Mouse (Mus musculus): ENCODE data around the gene Mical2.
A peak's percentile ranks its signal among the peaks of the same experiment; 100 is the strongest.

Gene Mical2

DNA sequence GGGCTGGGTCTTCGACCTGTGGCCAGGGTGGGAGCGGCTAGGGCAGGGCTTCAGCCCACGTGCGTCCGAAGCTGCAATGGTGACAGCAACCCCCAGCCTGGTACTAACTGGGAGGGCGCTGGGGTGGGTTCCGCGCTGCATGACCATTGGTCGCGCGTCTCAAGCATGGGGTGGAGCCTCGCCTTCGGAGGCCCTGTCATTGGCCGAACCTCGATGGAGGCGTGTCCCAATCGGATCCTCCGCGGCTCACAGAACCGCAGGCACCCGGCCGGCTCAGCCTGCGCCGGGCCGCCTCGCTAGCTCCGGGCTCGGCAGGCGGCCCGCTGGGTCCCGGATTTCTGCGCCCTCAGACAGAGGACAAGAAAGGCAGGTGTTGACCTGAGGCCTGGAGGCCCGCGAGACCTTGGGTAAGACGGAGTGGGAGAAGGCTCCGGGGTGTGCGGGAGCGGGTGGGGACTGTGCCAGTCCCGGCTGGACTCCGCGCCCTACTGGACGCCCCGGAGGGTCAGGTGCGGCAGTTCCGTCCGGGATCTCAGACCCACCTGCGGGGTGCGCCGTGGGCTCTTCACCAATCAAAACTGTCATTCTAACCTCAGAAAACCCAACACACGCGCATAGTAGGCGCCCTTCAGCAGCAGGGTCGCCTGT is at the start of gene Mical2:
Mical2 (plus strand) TSS at position 242 of the 648 bp plus-strand sequence.
- peak; percentile 90 for DNase-seq (ENCODE audit: low spot score)

DNA sequence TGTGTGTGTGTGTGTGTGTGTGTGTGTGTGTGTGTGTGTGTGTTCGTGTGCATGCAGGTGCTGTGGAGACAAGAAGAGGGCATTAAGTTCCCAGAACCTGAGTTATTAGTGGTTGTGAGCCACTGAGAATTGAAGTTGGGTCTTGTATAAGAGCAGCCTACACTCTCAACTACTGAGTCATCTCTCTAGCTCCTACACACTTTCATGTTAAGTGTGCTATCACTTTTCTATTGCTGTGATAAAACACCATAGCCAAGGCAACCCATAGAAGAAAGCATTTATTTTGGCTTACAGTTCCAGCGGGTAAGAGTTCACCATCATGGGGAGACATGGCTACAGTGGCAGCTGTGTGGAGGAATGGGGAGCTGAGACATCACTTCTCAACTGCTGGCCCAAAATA is 49.0 kb upstream of the Mical2 start:
- no peak for DNase-seq (ENCODE audit: low spot score)

DNA sequence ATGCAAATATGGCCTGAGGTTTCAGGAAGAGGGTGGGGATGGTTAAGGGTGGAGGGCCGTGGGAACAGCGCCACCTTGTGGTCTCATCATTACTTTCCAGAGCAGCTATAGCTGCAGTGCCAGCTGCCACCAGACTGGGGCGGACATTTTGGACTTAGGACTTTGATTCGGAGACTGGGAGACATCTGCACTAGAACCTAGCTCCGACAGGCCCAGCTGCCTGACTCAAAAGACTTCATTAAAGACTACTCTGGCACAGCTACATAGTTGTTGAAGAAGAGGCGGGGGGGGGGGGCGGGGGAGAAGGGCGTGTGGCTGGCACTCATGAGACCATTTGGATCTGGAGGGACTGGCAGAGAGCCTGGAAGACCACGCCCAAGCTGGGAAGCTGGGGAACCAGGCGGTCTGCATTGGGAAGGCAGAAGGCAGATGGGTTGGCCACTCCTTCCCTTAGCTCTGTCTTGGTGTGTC is 45.4 kb upstream of the Mical2 start:
- DNase-seq (ENCODE audit: low spot score), result peak; percentile 98

DNA sequence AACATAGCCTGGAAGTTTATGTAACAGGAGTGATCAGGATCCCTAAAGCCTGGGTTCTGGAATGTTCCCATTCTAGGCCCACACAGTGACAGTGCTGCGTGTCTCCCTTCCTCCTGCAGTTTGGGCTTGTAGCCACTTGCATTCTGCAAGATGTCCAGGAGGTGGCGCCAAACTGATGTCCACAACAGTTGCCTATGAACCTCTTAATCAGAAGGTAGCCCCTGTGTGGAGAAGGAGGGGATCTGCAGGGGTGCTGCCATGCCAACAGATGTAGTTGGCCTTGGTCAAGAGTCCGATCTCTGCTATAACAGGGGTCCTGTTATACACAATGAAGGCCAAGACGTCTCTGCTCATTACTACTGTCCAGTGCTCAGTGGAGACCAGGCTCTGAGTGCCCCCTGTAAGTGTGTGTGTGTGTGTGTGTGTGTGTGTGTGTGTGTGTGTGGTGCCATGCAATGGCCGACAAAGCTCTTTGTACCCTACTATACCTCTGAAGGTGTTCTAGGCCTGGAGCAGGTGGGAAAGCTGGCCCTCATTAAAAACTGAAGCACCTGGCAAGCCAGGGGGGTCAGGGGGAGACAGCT is 42.3 kb upstream of the Mical2 start:
- peak; percentile 96 for DNase-seq (ENCODE audit: low spot score)

DNA sequence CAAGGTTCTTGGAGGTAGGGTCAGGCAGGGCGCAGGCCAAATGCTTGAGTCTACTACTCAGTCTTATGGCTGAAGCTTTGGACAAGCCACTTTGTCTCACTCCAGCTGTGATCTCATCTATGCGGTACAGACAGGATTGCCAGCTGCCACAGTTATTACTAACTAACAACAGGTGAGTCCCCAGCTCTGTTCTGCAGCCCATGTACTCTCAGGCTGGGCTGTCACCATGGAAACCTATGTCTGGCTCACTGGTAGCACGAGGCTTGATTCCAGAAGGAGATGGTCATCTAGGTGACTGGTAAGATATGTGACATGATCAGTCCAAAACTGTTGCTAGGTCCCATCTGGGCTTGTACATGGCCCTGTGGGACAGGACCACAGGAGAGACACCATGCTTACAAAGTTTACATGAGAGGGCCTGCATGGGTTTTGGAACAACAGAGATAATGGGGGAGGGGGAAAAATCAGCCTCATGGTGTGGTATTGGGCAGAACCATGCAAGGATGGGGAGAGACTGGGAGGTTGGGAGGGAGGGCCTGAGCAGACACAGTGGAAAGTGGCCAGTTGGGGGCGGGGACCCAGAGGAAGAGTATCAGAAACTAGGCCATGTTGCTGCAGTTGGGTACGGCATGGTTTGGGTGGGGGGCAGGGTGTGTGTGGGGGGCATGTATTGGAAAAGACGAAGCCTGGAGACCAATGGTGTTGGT is 41.0 kb upstream of the Mical2 start:
- DNase-seq (ENCODE audit: low spot score), result no peak

DNA sequence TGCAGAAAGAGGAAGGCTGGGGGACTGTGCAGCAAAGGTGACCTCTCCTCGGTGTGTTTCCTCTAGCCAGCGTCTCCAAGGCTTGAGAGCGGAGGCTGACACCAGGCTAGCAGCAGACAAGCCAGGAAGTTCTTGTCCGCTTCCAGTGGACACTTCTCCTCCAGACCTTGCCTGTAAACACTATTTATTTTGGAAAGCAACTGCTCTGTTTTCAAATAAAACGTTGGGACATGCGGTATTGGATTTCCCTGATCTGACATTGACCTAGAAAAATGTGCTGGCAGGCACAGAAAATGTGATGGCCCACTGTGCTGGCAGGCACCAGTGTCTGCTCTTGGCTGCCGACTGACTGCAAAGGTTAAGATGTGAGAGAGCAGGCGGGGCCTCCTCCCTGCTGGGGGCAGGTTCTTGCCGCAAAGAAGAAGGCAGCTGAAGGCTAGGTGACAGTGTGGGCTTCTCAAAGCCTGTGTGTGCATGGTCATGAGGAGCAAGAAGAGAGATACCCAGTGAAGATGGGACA is 40.4 kb upstream of the Mical2 start:
- no peak for DNase-seq (ENCODE audit: low spot score)

DNA sequence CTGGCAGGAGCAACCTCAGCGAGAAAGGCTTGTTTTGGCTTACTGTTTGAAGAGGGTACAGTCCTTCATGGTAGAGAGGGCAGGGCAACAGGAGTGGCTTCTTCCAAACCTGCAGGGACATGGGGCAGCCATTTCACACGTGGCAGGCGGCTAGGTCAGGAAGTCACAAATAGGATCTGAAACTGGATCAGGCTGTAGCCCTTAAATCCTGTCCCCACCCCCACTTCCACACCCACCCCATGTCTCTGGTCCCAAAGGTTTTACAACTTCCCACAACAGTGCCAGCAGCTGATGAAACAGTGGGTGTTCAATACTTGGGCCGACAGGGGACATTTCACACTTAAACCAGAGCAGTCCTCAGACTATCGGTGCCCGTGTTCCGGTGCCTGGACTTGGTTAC is 38.8 kb upstream of the Mical2 start:
- DNase-seq (ENCODE audit: low spot score), result no peak

DNA sequence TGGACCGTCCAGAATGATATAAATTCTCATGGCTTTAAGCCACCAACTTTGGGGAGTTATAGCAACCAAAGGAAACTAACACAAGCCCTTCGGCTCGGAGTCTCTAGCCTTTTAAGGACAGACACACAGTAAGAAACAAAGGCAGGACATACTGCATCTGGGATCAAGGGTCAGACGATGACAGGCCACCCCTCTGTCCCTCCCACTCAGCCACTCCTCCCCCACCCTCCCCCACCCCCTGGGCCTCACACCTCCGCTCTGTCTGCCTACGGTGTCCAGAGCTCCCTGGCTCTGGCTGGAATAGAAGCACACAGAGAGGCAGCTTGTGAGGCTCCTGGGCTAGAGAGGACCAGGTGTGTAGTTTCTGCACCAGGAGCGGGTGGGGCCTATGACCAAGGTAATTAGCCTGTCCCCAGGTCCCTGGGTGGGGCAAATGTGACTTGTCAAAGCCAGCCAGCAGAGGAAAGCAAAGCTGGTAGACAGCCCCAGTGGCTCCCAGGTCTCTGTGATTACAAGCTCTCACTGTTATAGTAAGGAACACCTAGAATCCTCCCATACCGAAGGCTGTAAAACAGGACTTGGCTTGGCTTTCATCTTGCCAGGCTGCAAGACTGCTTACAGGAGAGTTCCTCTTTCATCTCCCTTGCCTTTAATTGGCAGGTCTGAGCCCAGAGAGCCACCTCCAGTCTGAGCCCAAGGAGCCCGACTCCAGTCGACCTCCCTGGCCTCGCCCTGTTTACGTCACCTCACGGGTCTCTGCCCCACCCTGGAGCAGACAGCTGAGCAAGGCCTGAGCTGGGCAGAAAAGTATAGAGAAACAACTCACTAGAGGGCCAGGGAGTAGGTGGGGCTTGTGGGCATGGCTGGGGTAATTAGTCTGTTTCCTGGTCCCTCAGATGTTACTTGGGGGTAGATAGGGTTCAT is 37.9 kb upstream of the Mical2 start:
- DNase-seq (ENCODE audit: low spot score), result no peak

DNA sequence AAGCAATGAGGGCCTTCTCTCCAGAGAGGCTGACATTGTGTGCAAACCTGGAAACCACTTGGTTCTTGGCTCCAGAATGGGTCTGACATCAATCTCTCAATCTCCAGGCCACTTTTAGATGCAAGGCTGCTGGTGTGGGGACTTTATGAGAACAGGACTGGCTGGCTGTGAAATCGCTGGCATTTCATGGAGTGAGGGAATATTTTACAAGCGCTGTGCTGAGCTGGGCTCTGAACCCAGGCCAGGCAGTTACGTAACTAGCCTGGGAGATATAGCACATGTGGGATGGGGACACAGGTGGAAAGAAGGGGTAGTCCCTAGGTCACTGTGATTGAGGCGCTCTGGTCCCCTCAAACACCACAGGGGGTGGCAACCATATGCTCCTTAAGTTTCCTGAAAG is 33.4 kb upstream of the Mical2 start:
- no peak for DNase-seq (ENCODE audit: low spot score)

DNA sequence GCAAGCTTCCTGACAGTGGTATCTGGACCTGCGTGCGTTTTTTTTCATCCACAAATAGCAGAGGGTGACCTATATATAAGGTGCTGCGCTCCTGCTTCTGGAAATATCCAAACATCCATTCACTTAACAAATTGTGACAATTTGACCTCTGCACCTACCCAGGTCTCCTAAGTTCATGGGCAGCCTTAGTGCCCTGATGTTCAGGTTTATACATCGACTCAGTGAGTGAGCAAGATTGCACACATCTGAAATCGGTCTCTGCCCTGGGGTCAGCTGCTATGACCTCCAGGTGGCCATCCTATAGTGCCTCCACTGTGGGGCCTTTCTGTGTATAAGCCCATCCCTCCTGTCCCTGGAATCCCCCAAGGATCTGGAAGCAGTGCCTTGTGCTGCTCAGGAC is 32.9 kb upstream of the Mical2 start:
- DNase-seq (ENCODE audit: low spot score), result no peak

DNA sequence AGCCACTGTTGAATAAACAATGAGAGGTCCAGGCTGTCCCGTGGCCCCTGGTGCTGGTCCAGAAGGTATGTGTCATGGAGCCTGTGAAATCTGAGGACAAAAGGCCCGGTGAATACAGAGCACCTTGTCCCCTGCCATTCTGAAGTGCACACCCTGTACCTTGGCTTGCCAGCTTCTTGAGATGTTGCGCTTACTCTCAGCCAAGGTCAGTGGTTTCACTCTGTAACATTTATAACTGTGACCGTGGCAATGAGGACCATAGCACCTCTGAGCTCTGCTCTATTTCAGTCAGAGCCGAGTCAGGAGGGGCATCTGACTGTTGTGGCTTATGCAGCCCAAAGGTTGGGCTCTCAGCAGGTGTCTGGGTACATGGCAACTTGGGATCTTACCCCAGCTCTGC is 31.4 kb upstream of the Mical2 start:
- no peak for DNase-seq (ENCODE audit: low spot score)

DNA sequence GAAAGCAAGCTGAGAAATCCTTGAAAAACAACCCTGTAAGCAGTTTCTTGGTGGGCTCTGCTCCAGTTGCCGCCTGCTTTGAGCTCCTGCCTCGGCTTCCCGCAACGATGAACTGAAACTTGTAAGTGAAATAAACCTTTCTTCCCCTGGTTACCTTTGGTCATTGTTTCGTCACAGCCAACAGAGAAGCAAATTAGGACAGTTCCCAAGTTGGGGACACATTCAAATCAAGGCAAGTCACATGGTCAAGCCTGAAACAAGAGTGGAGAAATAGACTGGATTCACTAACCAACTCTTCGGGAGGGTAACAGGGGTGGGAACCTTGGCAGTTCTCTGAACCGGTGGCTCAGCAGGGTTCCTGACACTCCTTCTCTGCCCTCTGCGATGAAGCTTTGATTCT is 28.2 kb upstream of the Mical2 start:
- DNase-seq (ENCODE audit: low spot score), result no peak

DNA sequence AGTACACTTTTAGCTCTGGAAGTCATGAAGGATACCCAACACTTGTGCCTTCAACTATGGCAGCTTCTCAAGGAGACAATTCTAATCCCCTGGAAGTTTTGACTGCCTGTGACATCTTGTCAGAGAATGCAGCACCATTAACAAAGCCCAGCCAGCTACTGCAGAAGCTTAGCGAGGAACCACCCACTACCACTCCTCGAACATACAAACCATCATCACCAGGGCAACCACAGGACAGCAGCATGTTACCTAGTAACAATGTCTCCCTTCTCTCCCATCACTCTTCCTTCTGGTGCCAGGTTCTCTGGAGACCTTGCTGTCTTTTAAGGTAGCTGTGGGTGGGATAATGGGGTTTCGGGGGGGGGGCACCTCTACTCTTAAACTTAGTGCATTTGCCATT is 26.3 kb upstream of the Mical2 start:
- DNase-seq (ENCODE audit: low spot score), result no peak

DNA sequence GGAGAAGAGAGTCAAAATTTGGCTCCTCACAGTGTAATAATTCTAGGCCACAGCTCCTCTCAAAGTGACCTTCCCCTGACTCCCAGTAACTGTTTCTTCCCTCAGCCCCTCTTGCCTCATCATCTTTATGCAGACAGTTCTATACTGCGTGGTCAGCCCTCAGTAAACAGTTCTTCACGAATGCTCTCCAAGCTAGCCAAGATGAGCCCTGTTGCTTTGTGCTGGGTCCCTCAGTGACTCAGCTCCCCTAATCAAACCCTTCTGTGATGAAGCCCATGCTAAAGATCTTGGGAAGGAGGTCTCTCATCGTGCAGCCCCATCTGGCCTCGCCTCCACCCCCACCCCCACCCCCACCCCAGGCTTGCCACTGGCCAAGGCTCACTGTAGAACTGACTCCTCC is 24.9 kb upstream of the Mical2 start:
- DNase-seq (ENCODE audit: low spot score), result no peak

DNA sequence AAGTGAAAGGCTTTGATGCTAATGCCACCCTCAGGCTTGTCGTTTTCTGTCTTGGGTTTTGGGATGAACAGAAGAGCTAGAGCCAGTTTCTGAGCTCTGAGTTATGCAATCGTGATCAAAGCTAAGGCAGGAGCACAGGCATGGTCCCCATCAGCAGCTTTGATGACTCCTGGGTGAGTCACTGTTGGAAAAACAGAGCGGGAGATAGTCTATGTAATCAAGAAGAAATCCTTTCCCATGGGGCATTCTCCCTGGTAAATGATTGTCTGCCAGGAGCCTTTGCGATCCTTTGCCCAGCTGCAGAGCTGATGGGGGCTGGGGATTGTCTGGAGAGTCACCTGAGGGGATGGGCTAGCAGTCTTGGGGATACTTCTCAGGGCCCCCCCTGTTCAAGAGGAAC is 23.5 kb upstream of the Mical2 start:
- no peak for DNase-seq (ENCODE audit: low spot score)

DNA sequence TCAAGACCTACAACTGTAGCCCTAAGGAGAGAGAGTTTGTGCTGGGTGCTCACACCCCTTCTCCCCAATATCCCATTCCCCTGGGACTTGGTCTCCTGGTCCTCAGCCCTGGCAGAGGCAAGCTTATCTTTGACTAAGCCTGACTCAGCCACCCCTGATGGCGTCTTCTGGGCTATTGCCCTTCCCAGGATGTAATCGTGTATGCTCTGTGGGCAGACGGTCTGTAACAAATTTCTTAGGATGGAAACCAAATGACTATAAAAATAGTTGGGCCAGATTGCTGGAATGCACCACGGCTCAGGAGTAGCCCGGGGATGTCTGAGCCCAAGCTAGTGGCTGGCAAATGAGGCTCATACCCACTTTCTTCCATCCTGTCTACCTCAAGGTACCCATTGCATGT is 22.8 kb upstream of the Mical2 start:
- no peak for DNase-seq (ENCODE audit: low spot score)

DNA sequence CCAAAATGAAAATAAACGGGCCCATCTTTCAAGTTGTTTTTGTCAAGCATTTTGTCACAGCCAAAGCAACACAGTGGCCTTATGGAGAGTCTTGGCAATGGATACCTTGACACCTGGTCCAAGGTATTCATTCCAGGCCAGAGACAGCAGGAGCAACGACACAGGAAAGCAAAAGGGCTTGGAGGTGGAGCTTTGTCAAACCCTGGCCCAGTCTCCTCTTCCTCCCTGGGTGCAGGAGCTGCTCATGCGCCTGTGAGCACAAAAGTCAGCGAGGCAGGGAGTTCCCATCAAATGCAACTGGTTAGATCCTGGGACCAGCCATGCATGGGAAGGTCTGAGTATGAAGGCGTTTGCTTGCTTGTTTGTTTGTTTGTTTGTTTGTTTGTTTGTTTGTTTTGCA is 21.7 kb upstream of the Mical2 start:
- DNase-seq (ENCODE audit: low spot score), result no peak

DNA sequence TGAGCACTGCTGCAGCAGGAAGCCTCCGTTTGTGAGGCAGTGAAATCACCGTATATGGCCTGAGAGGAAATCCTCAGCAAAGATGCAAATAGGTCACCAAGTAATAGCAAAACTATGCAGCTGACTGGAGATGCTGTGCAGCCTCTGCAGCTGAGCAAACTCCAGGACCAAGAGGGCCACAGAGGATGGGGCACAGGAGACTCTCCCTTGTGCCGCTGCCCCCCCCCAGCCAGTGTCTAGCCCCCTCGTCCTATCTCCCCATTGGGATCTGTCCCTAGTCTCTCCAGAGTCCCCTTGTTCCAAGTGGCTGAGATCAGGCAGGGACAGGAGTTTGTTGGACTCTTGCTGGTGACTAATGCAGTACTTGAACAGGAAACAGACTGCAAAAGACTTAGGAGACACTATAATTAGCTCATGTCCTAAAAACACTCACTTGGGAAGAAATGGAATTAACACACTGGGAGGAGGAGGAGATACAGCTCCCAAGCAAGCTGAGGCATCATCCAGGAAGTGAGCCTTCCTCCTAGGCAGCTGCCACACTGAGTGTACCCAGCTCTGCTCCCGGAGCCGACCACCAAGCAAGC is 21.2 kb upstream of the Mical2 start:
- no peak for DNase-seq (ENCODE audit: low spot score)

DNA sequence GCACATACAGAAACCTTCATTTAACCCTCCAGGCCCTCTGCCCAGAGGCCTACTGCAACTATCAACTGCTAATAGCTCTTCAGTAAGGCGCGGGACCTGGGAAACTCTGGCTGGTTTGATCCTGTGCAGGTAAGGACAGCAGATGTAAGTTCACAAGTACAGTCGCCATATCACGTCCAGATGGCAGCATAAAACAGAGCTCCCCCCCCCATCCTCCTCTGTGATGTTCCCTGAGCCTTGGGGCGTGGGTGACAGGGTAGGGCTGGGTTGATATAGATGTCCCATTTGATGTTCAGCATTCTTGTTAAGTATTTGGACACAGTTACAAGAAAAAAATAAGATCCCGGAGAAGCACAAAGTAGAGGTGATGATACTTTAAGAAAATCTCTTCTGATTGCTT is 20.1 kb upstream of the Mical2 start:
- no peak for DNase-seq (ENCODE audit: low spot score)

DNA sequence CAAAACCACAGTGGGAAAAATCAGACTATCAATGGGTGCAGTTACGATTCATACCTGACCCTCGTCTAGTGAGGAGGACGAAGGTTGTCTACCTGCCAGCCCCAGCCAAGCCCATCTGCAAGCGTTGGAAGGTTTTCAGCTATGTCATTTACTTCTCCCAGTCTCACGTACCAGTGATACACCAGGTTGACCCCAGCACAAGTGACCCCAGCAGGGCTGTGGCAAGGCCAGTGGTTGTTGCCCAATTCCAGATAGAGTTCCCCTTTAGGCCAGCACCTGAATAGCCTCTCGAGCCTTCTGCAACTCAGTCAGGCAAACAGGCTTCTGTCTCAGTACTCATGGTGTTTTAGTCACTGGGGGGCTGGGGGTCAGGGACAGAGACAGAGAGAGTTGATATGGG is 17.9 kb upstream of the Mical2 start:
- DNase-seq (ENCODE audit: low spot score), result no peak

DNA sequence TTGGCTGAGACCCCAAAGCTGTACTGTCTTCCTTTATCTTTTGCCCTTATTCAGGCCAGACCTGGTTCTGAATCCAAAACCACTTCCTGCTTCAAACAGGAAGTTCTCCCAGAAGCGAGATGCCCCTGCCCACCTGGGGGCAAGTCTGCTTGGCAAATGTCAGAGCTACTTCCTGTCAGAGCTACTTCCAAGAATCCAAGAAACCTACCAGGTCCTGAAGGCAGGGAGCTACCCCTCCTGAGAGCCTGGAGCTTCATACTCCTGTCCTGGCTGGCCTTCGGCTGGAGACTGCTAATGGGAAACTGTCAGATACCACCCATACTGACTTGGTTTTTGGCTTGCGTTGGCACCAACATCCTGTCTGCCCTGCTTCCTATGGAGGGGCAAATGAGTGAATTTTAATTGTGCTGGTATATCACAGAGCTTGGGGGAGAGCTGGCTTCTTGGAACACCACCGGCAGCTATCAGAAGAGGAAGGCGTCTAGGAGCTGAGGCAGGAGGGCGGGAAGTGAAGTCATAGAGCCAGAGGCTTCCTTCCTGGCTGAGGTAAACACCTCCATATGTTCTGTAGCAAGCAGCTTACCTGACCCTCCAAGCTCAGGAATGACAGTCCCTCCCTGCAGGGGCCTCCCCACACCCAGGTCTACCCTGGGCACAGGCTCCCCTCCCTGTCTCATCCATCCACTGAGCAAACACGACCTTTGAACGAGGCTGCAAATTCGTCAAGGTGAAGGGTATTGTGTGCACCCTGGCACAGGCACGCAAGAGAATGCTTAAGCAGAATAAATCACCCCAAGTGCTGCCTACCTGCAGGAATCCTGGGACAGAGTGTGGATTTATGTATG is 17.1 kb upstream of the Mical2 start:
- no peak for DNase-seq (ENCODE audit: low spot score)

Data from retina, embryonic 14.5 days (tissue).